Mouse (Mus musculus) erythroblast, embryonic 14.5 days (primary cell): ENCODE measurements at regions not wholly inside any gene's neighbourhood (a gene's known extent, or its start where the extent isn't known, plus 50 kb on each side); places are given as distances from the start of the nearest gene placed in this dataset.

Experiments
- H3K27me3 ChIP-seq: 2 replicates; pipeline ENCODE4 v1.6.1; 2012; ENCODE audit warnings: inconsistent platforms; ENCODE audit not compliant: control insufficient read depth
- H3K36me3 ChIP-seq: 2 replicates; pipeline ENCODE4 v1.6.1; 2012; ENCODE audit warnings: mild to moderate bottlenecking, inconsistent platforms; ENCODE audit not compliant: control insufficient read depth
- H3K4me1 ChIP-seq: 2 replicates; pipeline ENCODE4 v1.6.1; 2012; ENCODE audit warnings: inconsistent platforms; ENCODE audit not compliant: control insufficient read depth
- H3K4me3 ChIP-seq: replicated peaks from 2 replicates; pipeline ENCODE3; 2012; ENCODE audit warnings: moderate library complexity, mild to moderate bottlenecking, inconsistent platforms
- H3K9me3 ChIP-seq: 2 replicates; pipeline ENCODE4 v1.6.1; 2012; ENCODE audit warnings: low read length, inconsistent platforms, mixed read lengths; ENCODE audit not compliant: control insufficient read depth
- GATA1 ChIP-seq: IDR thresholded peaks from 2 replicates; pipeline ENCODE4 v1.6.1; 2012; ENCODE audit warnings: low read length, inconsistent platforms, mixed read lengths
- TAL1 ChIP-seq: IDR thresholded peaks from 3 replicates; pipeline ENCODE4 v1.6.1; 2012; ENCODE audit warnings: low read length, inconsistent platforms, mixed read lengths

- Histone ChIP-seq H3K4me1 (no peaks in the 10 kb centered on the region), H3K36me3 (no peaks in the 10 kb centered on the region), H3K27me3 (peaks cover 4% of the 10 kb centered on the region), H3K9me3 (no peaks in the 10 kb centered on the region), H3K4me3 (no peak overlapping the region)
- TF ChIP-seq GATA1: no peak
- TF ChIP-seq TAL1: no peak
Measured at GRCm38 (mm10) chr13:97491865-97492847, 251.3 kb downstream of the Enc1 start.

GRCm38 (mm10) chr13:97490131-97490530 is 249.2 kb downstream of the Enc1 start:
- H3K9me3 ChIP-seq: no peaks in the 10 kb centered on the region
- TF ChIP-seq TAL1: no peak
- no peak for TF ChIP-seq GATA1
- peaks cover 4% of the 10 kb centered on the region for H3K27me3 ChIP-seq
- H3K4me1 ChIP-seq: no peaks in the 10 kb centered on the region
- H3K36me3 ChIP-seq: no peaks in the 10 kb centered on the region
- H3K4me3 ChIP-seq: no peak overlapping the region

GRCm38 (mm10) chr13:97489721-97490120 is 248.8 kb downstream of the Enc1 start:
- TF ChIP-seq TAL1 (no peak), GATA1 (no peak)
- H3K36me3 ChIP-seq: no peaks in the 10 kb centered on the region
- no peak overlapping the region for H3K4me3 ChIP-seq
- H3K27me3 ChIP-seq: peaks cover 4% of the 10 kb centered on the region
- H3K4me1 ChIP-seq: no peaks in the 10 kb centered on the region
- no peaks in the 10 kb centered on the region for H3K9me3 ChIP-seq

GRCm38 (mm10) chr13:97489029-97489428 is 248.1 kb downstream of the Enc1 start:
- Histone ChIP-seq H3K27me3 (peaks cover 4% of the 10 kb centered on the region), H3K9me3 (no peaks in the 10 kb centered on the region), H3K36me3 (no peaks in the 10 kb centered on the region), H3K4me1 (no peaks in the 10 kb centered on the region), H3K4me3 (no peak overlapping the region)
- no peak for TF ChIP-seq TAL1
- no peak for TF ChIP-seq GATA1

- H3K27me3 ChIP-seq: peaks cover 4% of the 10 kb centered on the region
- no peak for TF ChIP-seq TAL1
- TF ChIP-seq GATA1: no peak
- no peaks in the 10 kb centered on the region for H3K36me3 ChIP-seq
- H3K4me3 ChIP-seq: no peak overlapping the region
- H3K9me3 ChIP-seq: no peaks in the 10 kb centered on the region
- no peaks in the 10 kb centered on the region for H3K4me1 ChIP-seq
Measured at GRCm38 (mm10) chr13:97488518-97488917, 247.6 kb downstream of the Enc1 start.

GRCm38 (mm10) chr13:97487746-97488473 is 247.0 kb downstream of the Enc1 start:
- Histone ChIP-seq H3K9me3 (no peaks in the 10 kb centered on the region), H3K4me1 (no peaks in the 10 kb centered on the region), H3K4me3 (no peak overlapping the region), H3K27me3 (peaks cover 4% of the 10 kb centered on the region), H3K36me3 (no peaks in the 10 kb centered on the region)
- TF ChIP-seq TAL1 (no peak), GATA1 (no peak)

- Histone ChIP-seq H3K9me3 (no peaks in the 10 kb centered on the region), H3K4me3 (no peak overlapping the region), H3K36me3 (no peaks in the 10 kb centered on the region), H3K27me3 (peaks cover 4% of the 10 kb centered on the region), H3K4me1 (no peaks in the 10 kb centered on the region)
- TF ChIP-seq GATA1 (no peak), TAL1 (no peak)
Measured at GRCm38 (mm10) chr13:97486490-97486889, 245.6 kb downstream of the Enc1 start.

- TF ChIP-seq GATA1: no peak
- no peak for TF ChIP-seq TAL1
Measured at GRCm38 (mm10) chr13:97485886-97486285, 245.0 kb downstream of the Enc1 start.

More at GRCm38 (mm10) chr13:97485886-97486285, 245.0 kb downstream of the Enc1 start:
- H3K27me3 ChIP-seq: peaks cover 2% of the 10 kb centered on the region
- H3K36me3 ChIP-seq: no peaks in the 10 kb centered on the region
- H3K4me3 ChIP-seq: no peak overlapping the region
- no peaks in the 10 kb centered on the region for H3K9me3 ChIP-seq
- H3K4me1 ChIP-seq: no peaks in the 10 kb centered on the region
